Mouse (Mus musculus) lung, adult 2 months (tissue): ENCODE results near the gene Ppp1r13l.

Experiments
- CTCF ChIP-seq: fragments of 200-500 bp; IDR thresholded peaks from 2 replicates; pipeline ENCODE4 v1.5.1; 2011; ENCODE audit warnings: mild to moderate bottlenecking, low read length, control low read depth; ENCODE audit not compliant: insufficient read depth
- POLR2A ChIP-seq: fragments of 200-500 bp; IDR thresholded peaks from 2 replicates; pipeline ENCODE4 v1.6.1; 2011; ENCODE audit warnings: low read depth, mild to moderate bottlenecking, control low read depth, low read length, borderline replicate concordance; ENCODE audit errors: extremely low read depth

- TF ChIP-seq CTCF (no peak), POLR2A (peak; percentile 69; the same call in 1 of the 2 replicates)
Measured at GRCm38 (mm10) chr7:19344938-19345471, 14.5 kb upstream of the Ppp1r13l start.
